12 mouse cellular contexts compared by ENCODE assay signal in genomic region chr2:154693941-154694256, GRCm38 (mm10). TPM values are rescaled to one million over a fixed set of nuclear protein-coding genes. Genes with fewer than 3 reads are reported as not detected.
A peak's percentile ranks its signal among the peaks of the same experiment; 100 is the strongest.
DNase-seq lines count a peak whose midpoint lies in the region; ATAC-seq lines count a peak whose summit lies in the region.
"Had no signal": no experiment of that assay in that cellular context is flagged by ENCODE, and none has a peak within 500 bp of the region (broad histone marks: within the 10 kb centered on the region; RNA-seq: fewer than 3 reads in every experiment).

No protein-coding gene starts in this region.

- H3K27ac ChIP-seq in limb, embryonic 15.5 days, result no peak overlapping the region
- no peak overlapping the region for H3K27ac ChIP-seq in limb, embryonic 10.5 days
- peak overlapping the region; percentile 41; the same call in 1 of the 2 replicates for H3K27ac ChIP-seq in heart, embryonic 16.5 days (ENCODE audit: low read length)
- H3K27ac ChIP-seq: midbrain, embryonic 10.5 days had no signal

- WGBS in limb, embryonic 15.5 days, result 79% methylated on average over 12 of the region's 12 CpGs
- WGBS in limb, embryonic 10.5 days, result 96% methylated on average over 12 of the region's 12 CpGs
- whole genome bisulfite sequencing in heart, embryonic 16.5 days, result 76% methylated on average over 11 of the region's 12 CpGs

- intact Hi-C loops in gastrocnemius, postnatal 14 days (cut with DNase I; ENCODE audit: low total_unique reads), result no loop called here

- DNase-seq in limb, embryonic 10.5 days (ENCODE audit: low spot score), result no peak
- DNase-seq in gastrocnemius, postnatal 14 days, result peak; percentile 55
- peak; percentile 44 for DNase-seq in lung, postnatal 14 days
- DNase-seq in left cerebral cortex, adult 9 months (ENCODE audit: low spot score in 2 of 2), result no peak
- no peak for DNase-seq in cerebellum, adult 11-12 months
- DNase-seq in thymus, postnatal 4 days, result no peak
- DNase-seq: cerebellum, postnatal 25 days; right cerebral cortex, adult 18-20 months had no signal

- no peak overlapping the region for H3K4me3 ChIP-seq in limb, embryonic 15.5 days
- no peak overlapping the region for H3K4me3 ChIP-seq in limb, embryonic 10.5 days
- no peak overlapping the region for H3K4me3 ChIP-seq in heart, embryonic 16.5 days (ENCODE audit: low read length)
- H3K4me3 ChIP-seq: midbrain, embryonic 10.5 days had no signal

- H3K4me2 ChIP-seq in limb, embryonic 15.5 days, result no peak overlapping the region
- no peak overlapping the region for H3K4me2 ChIP-seq in heart, embryonic 16.5 days (ENCODE audit: low read depth, low read length)
- H3K4me2 ChIP-seq: liver, embryonic 11.5 days had no signal

- H3K4me1 ChIP-seq in limb, embryonic 15.5 days, result 0 out of 2 replicates have a peak, but pooled peaks cover 5% of the 10 kb centered on the region
- peaks cover 6% of the 10 kb centered on the region; the same call in 1 of the 2 replicates for H3K4me1 ChIP-seq in limb, embryonic 10.5 days
- H3K4me1 ChIP-seq in heart, embryonic 16.5 days (ENCODE audit: control insufficient read depth, insufficient read depth, low read length), result no peaks in the 10 kb centered on the region

- peak; percentile 9; the same call in 1 of the 2 replicates for ATAC-seq in limb, embryonic 15.5 days (ENCODE audit: insufficient number of reproducible peaks, low FRiP score, low TSS enrichment, low read depth)
- ATAC-seq in heart, embryonic 16.5 days (replicated peaks; ENCODE audit: extremely low read depth, insufficient read depth, low FRiP score), result peak; percentile 32; the same call in 1 of the 2 replicates

- H3K9me3 ChIP-seq in limb, embryonic 15.5 days, result no peaks in the 10 kb centered on the region
- H3K9me3 ChIP-seq in limb, embryonic 10.5 days (replicated peaks), result no peaks in the 10 kb centered on the region
- H3K9me3 ChIP-seq in heart, embryonic 16.5 days (replicated peaks; ENCODE audit: control insufficient read depth, low read length), result no peaks in the 10 kb centered on the region
- H3K9me3 ChIP-seq: midbrain, embryonic 10.5 days had no signal

- H3K9ac ChIP-seq in limb, embryonic 15.5 days, result no peak overlapping the region
- no peak overlapping the region for H3K9ac ChIP-seq in heart, embryonic 16.5 days (ENCODE audit: low read length)

- H3K27me3 ChIP-seq in limb, embryonic 15.5 days, result no peaks in the 10 kb centered on the region
- no peaks in the 10 kb centered on the region for H3K27me3 ChIP-seq in limb, embryonic 10.5 days (ENCODE audit: low read depth, poor library complexity, severe bottlenecking)
- no peaks in the 10 kb centered on the region for H3K27me3 ChIP-seq in heart, embryonic 16.5 days (ENCODE audit: control insufficient read depth, insufficient read depth, low read length)

- peaks cover 64% of the 10 kb centered on the region for H3K36me3 ChIP-seq in limb, embryonic 15.5 days
- H3K36me3 ChIP-seq in limb, embryonic 10.5 days, result peaks cover 72% of the 10 kb centered on the region
- H3K36me3 ChIP-seq in heart, embryonic 16.5 days (ENCODE audit: control insufficient read depth, insufficient read depth), result peaks cover 32% of the 10 kb centered on the region

RNA-seq across cellular contexts. Expression of gene Chmp4b, which starts 42.4 kb away (rescaled TPM):
- 31.6 and 36.9 TPM in 2 replicates for polyA plus RNA-seq in limb, embryonic 15.5 days (2015; fragmentation: Nextera tagmentation; extraction: Ambion mirVana)
- polyA plus RNA-seq in limb, embryonic 10.5 days (2016; fragmentation: Nextera tagmentation; extraction: Ambion mirVana), result 13.6 and 14.6 TPM in 2 replicates
- total RNA-seq in gastrocnemius, postnatal 14 days (2021), result 10 to 100 TPM; 91.1 to 97.2 TPM
- polyA plus RNA-seq in heart, embryonic 16.5 days (2015; fragmentation: Nextera tagmentation; extraction: Ambion mirVana), result 22.5 and 23.0 TPM in 2 replicates

Comparison
In these comparisons a context has a peak if more than half of its experiments do, and no peak if none do; other contexts are left out.
1. DNase-seq: peak in gastrocnemius, postnatal 14 days (single experiment) and lung, postnatal 14 days (single experiment); none in limb, embryonic 10.5 days (single experiment), left cerebral cortex, adult 9 months (0 of 2), cerebellum, adult 11-12 months (single experiment) and thymus, postnatal 4 days (single experiment).